Mouse (Mus musculus): ENCODE data around the gene Slc6a14. TPM values are rescaled to one million over a fixed set of nuclear protein-coding genes. Genes with fewer than 3 reads are reported as not detected.

Slc6a14 gene
- 2.6 TPM in 2 replicates for polyA plus RNA-seq (2015; fragmentation: Nextera tagmentation; extraction: Ambion mirVana)

DNA sequence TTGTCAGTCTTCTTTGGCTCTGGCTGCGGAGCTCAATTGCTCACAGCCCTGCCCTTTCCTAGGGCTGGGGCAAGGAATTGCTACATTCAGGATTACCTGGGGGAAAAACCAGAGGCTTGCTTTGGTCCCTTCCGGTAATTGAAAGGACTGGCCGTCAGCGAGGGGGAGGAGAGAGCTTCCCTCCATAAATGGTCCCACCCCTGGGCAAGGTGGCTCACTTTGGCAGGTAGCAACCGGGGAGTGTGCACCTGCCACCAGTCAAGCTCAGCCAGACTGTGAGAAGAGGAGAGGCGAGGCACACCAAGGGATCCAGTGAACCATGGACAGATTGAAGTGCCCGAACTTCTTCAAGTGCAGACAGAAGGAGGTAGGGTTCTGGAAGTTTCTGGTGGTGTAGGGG is at the start of gene Slc6a14:
Slc6a14 (plus strand) TSS at position 68 of the 400 bp plus-strand sequence.
- WGBS: 59% methylated on average over 7 of the region's 7 CpGs
- H3K9me3 ChIP-seq (ENCODE audit: control insufficient read depth, low read length): no peaks in the 10 kb centered on the region
- H3K4me1 ChIP-seq (ENCODE audit: control insufficient read depth, insufficient read depth, low read length): no peaks in the 10 kb centered on the region
- no peak within 1 kb of the TSS for H3K4me3 ChIP-seq (ENCODE audit: low read length)
- H3K36me3 ChIP-seq (ENCODE audit: control insufficient read depth, insufficient read depth, low read length): no peaks in the 10 kb centered on the region
- peak; percentile 63; the same call in 1 of the 2 replicates for ATAC-seq
- H3K9ac ChIP-seq (ENCODE audit: low read depth, low read length): no peak within 1 kb of the TSS
- H3K27me3 ChIP-seq (replicated peaks; ENCODE audit: control insufficient read depth, insufficient read depth, low read length): no peaks in the 10 kb centered on the region
- no peak within 1 kb of the TSS for H3K4me2 ChIP-seq (ENCODE audit: low read depth, low read length)
- no peak within 1 kb of the TSS for H3K27ac ChIP-seq (ENCODE audit: low read length)

DNA sequence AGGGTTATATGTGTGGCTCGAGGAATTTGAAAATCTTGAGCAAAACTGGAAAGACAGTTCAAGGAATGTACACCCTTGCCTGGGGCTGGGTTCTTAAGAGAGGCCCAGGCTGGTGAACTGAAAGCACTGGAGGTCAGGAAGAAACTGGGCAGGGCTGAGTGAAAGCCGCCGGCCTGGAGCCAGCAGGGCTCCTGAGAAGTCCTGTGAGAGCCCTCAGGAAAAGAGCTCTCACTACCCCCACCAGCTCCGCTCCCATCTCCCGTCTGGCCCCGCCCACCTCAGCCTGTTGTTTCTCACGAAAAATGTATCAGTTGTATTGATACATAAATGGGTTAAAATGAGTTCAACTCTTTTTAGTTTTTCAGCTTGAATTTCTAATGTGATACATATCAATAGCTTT is 43.8 kb upstream of the Slc6a14 start:
- no peaks in the 10 kb centered on the region for H3K4me1 ChIP-seq (ENCODE audit: control insufficient read depth, insufficient read depth, low read length)
- no peak; the same call in 1 of the 2 replicates for ATAC-seq
- no peaks in the 10 kb centered on the region for H3K27me3 ChIP-seq (replicated peaks; ENCODE audit: control insufficient read depth, insufficient read depth, low read length)
- 27% methylated on average over 7 of the region's 7 CpGs for WGBS
- no peaks in the 10 kb centered on the region for H3K36me3 ChIP-seq (ENCODE audit: control insufficient read depth, insufficient read depth, low read length)
- H3K9ac ChIP-seq (ENCODE audit: low read depth, low read length): no peak overlapping the region
- H3K4me2 ChIP-seq (ENCODE audit: low read depth, low read length): no peak overlapping the region
- no peak overlapping the region for H3K27ac ChIP-seq (ENCODE audit: low read length)
- no peak overlapping the region for H3K4me3 ChIP-seq (ENCODE audit: low read length)
- no peaks in the 10 kb centered on the region for H3K9me3 ChIP-seq (ENCODE audit: control insufficient read depth, low read length)

DNA sequence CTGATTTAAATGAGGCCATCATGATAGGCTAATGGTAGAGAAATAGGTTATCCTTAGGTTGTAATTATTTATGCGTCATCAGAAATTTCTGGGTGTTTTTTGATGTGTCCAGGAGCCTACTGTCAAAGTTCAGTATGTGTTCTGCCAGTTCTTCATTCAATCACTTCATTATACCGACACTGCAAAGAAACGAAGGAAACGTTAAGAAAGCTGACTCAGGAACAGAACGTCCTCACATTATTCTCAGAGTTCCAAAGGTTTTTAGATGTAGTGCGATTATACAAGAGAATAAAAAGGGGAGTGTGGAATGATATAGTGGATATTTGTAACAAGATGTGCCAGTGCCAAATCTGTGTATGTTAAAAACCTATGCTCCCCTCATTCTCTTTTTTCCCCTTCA is 19.5 kb upstream of the Slc6a14 start:
- WGBS: 80% methylated on average over 6 of the region's 6 CpGs
- Histone ChIP-seq H3K9ac (ENCODE audit: low read depth, low read length) (no peak overlapping the region), H3K27me3 (replicated peaks; ENCODE audit: control insufficient read depth, insufficient read depth, low read length) (no peaks in the 10 kb centered on the region)

DNA sequence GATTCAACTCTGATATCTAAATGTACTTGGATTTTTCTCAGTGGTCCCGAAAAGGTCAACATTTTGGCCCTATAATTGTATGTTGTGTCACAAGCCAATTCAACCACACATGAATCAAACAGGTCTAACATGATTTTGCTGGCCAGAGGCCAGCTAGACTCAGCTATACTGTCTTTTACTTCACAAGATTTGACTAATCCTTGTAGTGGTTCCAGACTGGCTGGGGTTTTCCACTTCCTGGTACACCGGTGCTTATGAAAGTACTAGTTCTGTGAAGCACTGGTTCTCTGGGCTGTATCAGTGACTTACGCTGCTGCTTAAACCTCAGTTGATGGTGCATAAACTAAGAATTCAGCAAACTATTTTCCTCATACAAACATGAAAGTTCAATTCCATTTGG is 19.0 kb upstream of the Slc6a14 start:
- no peak for ATAC-seq
- WGBS: 88% methylated on average over 3 of the region's 3 CpGs
- Histone ChIP-seq H3K9me3 (ENCODE audit: control insufficient read depth, low read length) (no peaks in the 10 kb centered on the region), H3K4me1 (ENCODE audit: control insufficient read depth, insufficient read depth, low read length) (no peaks in the 10 kb centered on the region), H3K4me2 (ENCODE audit: low read depth, low read length) (no peak overlapping the region), H3K9ac (ENCODE audit: low read depth, low read length) (no peak overlapping the region), H3K4me3 (ENCODE audit: low read length) (no peak overlapping the region), H3K27me3 (replicated peaks; ENCODE audit: control insufficient read depth, insufficient read depth, low read length) (no peaks in the 10 kb centered on the region), H3K27ac (ENCODE audit: low read length) (no peak overlapping the region), H3K36me3 (ENCODE audit: control insufficient read depth, insufficient read depth, low read length) (no peaks in the 10 kb centered on the region)

More for the DNA sequence above, 19.5 kb upstream of the Slc6a14 start:
- H3K4me3 ChIP-seq (ENCODE audit: low read length): no peak overlapping the region
- H3K27ac ChIP-seq (ENCODE audit: low read length): no peak overlapping the region
- no peaks in the 10 kb centered on the region for H3K9me3 ChIP-seq (ENCODE audit: control insufficient read depth, low read length)
- H3K36me3 ChIP-seq (ENCODE audit: control insufficient read depth, insufficient read depth, low read length): no peaks in the 10 kb centered on the region
- H3K4me1 ChIP-seq (ENCODE audit: control insufficient read depth, insufficient read depth, low read length): no peaks in the 10 kb centered on the region
- H3K4me2 ChIP-seq (ENCODE audit: low read depth, low read length): no peak overlapping the region
- no peak for ATAC-seq

DNA sequence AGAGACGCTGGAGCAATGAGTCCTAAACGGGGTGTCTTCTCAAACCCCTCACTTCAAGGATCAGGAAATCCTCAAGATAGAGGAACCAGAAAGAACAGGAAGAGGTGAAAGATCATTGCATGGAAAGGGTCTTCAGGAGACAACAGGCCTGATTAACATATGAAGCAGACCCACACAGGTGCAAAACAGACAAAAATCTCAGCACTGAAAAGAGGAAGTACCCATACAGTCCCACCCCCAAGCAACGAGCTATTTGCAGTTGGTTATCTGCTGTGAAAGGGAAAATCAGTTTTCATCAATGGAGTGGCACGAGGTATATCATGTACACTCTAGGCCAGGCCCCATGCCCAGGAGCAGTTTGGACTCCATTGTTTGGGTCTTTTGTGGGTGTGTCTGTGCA is 13.1 kb upstream of the Slc6a14 start:
- 69% methylated on average over 4 of the region's 4 CpGs for WGBS
- no peaks in the 10 kb centered on the region for H3K9me3 ChIP-seq (ENCODE audit: control insufficient read depth, low read length)
- no peak for ATAC-seq
- H3K4me1 ChIP-seq (ENCODE audit: control insufficient read depth, insufficient read depth, low read length): no peaks in the 10 kb centered on the region
- H3K9ac ChIP-seq (ENCODE audit: low read depth, low read length): no peak overlapping the region
- no peaks in the 10 kb centered on the region for H3K27me3 ChIP-seq (replicated peaks; ENCODE audit: control insufficient read depth, insufficient read depth, low read length)
- no peak overlapping the region for H3K4me2 ChIP-seq (ENCODE audit: low read depth, low read length)
- H3K27ac ChIP-seq (ENCODE audit: low read length): no peak overlapping the region
- no peaks in the 10 kb centered on the region for H3K36me3 ChIP-seq (ENCODE audit: control insufficient read depth, insufficient read depth, low read length)
- no peak overlapping the region for H3K4me3 ChIP-seq (ENCODE audit: low read length)

DNA sequence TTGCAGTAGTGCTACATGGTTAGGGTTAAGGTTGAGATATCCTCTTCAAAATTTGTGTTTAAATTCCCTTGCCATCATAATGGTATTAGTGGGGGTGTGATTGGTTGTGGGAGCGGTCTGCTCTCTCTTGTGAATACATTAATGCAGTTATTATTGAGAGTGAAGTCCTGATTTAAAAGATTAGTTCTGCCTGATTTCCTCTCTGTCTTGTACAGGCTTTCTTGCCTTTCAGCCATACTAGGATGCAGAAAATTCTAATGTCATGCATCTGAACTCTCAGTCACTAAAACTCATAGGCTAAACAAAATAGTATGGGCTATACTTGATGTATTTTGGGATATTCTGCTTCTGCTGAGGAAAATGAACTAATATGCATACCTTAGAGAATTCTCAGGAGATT is 10.2 kb upstream of the Slc6a14 start:
- H3K9ac ChIP-seq (ENCODE audit: low read depth, low read length): no peak overlapping the region
- no peak for ATAC-seq
- WGBS: 78% methylated on average over 1 of the region's 1 CpGs

DNA sequence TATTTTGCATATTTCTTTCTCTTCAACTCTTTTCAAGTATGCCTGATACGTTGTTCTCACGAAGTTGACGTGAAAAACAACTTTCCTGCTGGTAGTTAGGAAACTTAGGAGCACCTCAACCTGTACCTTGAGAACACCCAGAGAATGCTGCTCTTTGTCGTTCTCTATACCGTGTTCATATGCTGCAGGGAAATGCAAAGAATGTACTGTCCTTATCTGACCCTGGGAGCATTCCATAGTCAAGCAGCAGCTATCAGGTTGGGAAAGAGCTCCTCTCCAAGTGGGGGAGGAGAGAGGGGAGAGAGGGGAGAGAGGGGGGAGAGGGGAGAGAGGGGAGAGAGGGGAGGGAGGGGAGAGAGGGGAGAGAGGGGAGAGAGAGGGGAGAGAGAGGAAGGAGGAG is 597 bp downstream of the Slc6a14 start:
- H3K27ac ChIP-seq (ENCODE audit: low read length): no peak overlapping the region
- no peak overlapping the region for H3K4me2 ChIP-seq (ENCODE audit: low read depth, low read length)
- H3K4me1 ChIP-seq (ENCODE audit: control insufficient read depth, insufficient read depth, low read length): no peaks in the 10 kb centered on the region
- WGBS: 59% methylated on average over 5 of the region's 5 CpGs
- no peak overlapping the region for H3K9ac ChIP-seq (ENCODE audit: low read depth, low read length)
- no peaks in the 10 kb centered on the region for H3K36me3 ChIP-seq (ENCODE audit: control insufficient read depth, insufficient read depth, low read length)
- no peak for ATAC-seq
- no peaks in the 10 kb centered on the region for H3K27me3 ChIP-seq (replicated peaks; ENCODE audit: control insufficient read depth, insufficient read depth, low read length)
- no peaks in the 10 kb centered on the region for H3K9me3 ChIP-seq (ENCODE audit: control insufficient read depth, low read length)
- H3K4me3 ChIP-seq (ENCODE audit: low read length): no peak overlapping the region

More for the DNA sequence above, 10.2 kb upstream of the Slc6a14 start:
- no peak overlapping the region for H3K4me3 ChIP-seq (ENCODE audit: low read length)
- no peaks in the 10 kb centered on the region for H3K27me3 ChIP-seq (replicated peaks; ENCODE audit: control insufficient read depth, insufficient read depth, low read length)
- no peak overlapping the region for H3K4me2 ChIP-seq (ENCODE audit: low read depth, low read length)
- H3K27ac ChIP-seq (ENCODE audit: low read length): no peak overlapping the region
- no peaks in the 10 kb centered on the region for H3K9me3 ChIP-seq (ENCODE audit: control insufficient read depth, low read length)
- H3K36me3 ChIP-seq (ENCODE audit: control insufficient read depth, insufficient read depth, low read length): no peaks in the 10 kb centered on the region
- no peaks in the 10 kb centered on the region for H3K4me1 ChIP-seq (ENCODE audit: control insufficient read depth, insufficient read depth, low read length)

DNA sequence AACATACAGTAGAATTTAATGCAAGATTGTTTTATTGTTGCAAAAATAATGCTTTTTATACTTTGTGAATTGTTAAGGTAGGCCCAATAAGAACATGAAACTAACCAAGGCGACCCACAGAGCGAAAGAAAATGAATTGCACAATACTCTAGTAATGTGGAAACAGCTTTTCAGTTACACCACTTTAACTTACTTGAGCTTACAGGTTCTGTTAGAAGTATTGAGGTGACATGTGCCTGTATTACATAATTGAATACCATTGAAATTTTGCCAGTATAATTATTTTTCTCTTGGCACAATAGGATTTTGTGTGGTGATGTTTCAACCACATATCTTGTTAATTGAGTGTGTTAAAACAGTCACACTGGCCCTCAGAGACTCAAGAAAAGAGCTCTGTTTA is 2.2 kb downstream of the Slc6a14 start:
- Histone ChIP-seq H3K27ac (ENCODE audit: low read length) (no peak overlapping the region), H3K4me3 (ENCODE audit: low read length) (no peak overlapping the region), H3K4me2 (ENCODE audit: low read depth, low read length) (no peak overlapping the region), H3K9ac (ENCODE audit: low read depth, low read length) (no peak overlapping the region), H3K36me3 (ENCODE audit: control insufficient read depth, insufficient read depth, low read length) (no peaks in the 10 kb centered on the region), H3K4me1 (ENCODE audit: control insufficient read depth, insufficient read depth, low read length) (no peaks in the 10 kb centered on the region), H3K9me3 (ENCODE audit: control insufficient read depth, low read length) (no peaks in the 10 kb centered on the region), H3K27me3 (replicated peaks; ENCODE audit: control insufficient read depth, insufficient read depth, low read length) (no peaks in the 10 kb centered on the region)
- 93% methylated on average over 2 of the region's 2 CpGs for WGBS
- ATAC-seq: no peak

DNA sequence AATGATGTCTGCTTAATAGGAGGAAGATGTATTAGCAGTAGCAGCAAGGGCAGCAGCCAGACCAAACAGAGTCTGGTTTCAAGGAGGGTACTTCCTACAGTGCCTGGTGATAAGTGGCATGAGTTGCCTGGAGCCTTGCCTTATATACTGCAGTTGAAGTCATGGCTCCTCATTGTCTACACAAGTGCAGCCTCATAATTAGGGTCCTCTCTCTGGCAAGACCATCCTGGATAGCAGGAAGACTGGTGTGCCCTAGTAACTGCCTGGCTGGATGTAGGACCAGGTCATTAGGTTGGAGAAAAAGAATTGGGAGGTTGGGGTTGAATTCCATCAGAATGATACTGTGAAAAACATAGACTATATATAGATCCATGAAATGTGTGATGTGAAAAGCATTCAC is 30.3 kb downstream of the Slc6a14 start, which contains the start of gene Gm28269:
Gm28269 (minus strand) TSS at position 101 of the 400 bp plus-strand sequence.
- no peak within 1 kb of the TSS for H3K9ac ChIP-seq (ENCODE audit: low read depth, low read length)

More for the DNA sequence above, 30.3 kb downstream of the Slc6a14 start, which contains the start of gene Gm28269:
- Histone ChIP-seq H3K4me3 (ENCODE audit: low read length) (no peak within 1 kb of the TSS), H3K27me3 (replicated peaks; ENCODE audit: control insufficient read depth, insufficient read depth, low read length) (no peaks in the 10 kb centered on the region), H3K27ac (ENCODE audit: low read length) (no peak within 1 kb of the TSS), H3K36me3 (ENCODE audit: control insufficient read depth, insufficient read depth, low read length) (no peaks in the 10 kb centered on the region), H3K4me2 (ENCODE audit: low read depth, low read length) (no peak within 1 kb of the TSS), H3K9me3 (ENCODE audit: control insufficient read depth, low read length) (no peaks in the 10 kb centered on the region), H3K4me1 (ENCODE audit: control insufficient read depth, insufficient read depth, low read length) (no peaks in the 10 kb centered on the region)
- ATAC-seq: no peak
